Mouse (Mus musculus): ENCODE measurements around the gene Rft1.

- no peak for TF ChIP-seq CTCF (IDR thresholded peaks at IDR 0.05; ENCODE audit: low read depth, low read length)
- TF ChIP-seq POLR2A (IDR thresholded peaks at IDR 0.05; ENCODE audit: extremely low read depth, insufficient read depth, low read length) = no peak
These were observed 34.1 kb upstream of the Rft1 start for GRCm38 (mm10) chr14:30619982-30620578.
